Mouse (Mus musculus) heart, adult 2 months (tissue): ENCODE results near the gene Tyro3.

Source experiments
- CTCF ChIP-seq: fragments of 200-600 bp; IDR thresholded peaks from 2 replicates; pipeline ENCODE4 v1.8.1; 2022; ENCODE audit warnings: antibody characterized with exemption, mild to moderate bottlenecking, moderate library complexity
- EP300 ChIP-seq: fragments of 200-500 bp; IDR thresholded peaks from 2 replicates; pipeline ENCODE4 v1.6.1; 2011; ENCODE audit warnings: low read depth, low read length, control low read depth; ENCODE audit not compliant: insufficient read depth
- POLR2A ChIP-seq: fragments of 200-500 bp; IDR thresholded peaks from 2 replicates; pipeline ENCODE4 v1.6.1; 2011; ENCODE audit warnings: mild to moderate bottlenecking, low read depth, low read length, control low read depth; ENCODE audit not compliant: insufficient read depth

- TF ChIP-seq EP300 (no peak), CTCF (no peak), POLR2A (no peak)
Measured at GRCm38 (mm10) chr2:119799961-119800550, 2.5 kb downstream of the Tyro3 start.
